Mouse (Mus musculus) liver, adult (tissue): Measurements from ENCODE around the gene Inpp5a.

Experiments
- GATA4 ChIP-seq: IDR thresholded peaks from 2 replicates; pipeline ENCODE4 v1.6.1; 2014; ENCODE audit warnings: mild to moderate bottlenecking, low read length; ENCODE audit not compliant: insufficient replicate concordance

Gene Inpp5a

DNA sequence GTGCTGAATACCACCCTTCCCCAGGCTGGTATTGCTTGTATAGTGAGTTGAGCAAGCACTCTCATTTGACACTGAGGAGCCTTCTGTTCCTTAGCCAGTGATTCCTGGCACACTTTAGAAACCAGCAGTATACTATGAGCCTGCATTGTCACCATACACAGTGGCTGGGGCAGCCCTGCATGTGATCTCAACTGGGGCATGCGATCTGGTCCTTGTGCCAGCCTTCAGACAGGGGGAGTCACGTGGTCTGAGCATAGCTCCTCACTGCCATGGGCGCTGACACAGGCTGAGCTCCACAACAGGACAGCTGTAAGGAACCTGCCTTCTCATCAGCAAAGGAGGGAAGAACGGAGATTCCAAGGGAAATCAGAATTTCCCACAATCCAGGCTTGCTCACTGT lies 80.5 kb downstream of the Inpp5a start:
- TF ChIP-seq GATA4, result no peak

DNA sequence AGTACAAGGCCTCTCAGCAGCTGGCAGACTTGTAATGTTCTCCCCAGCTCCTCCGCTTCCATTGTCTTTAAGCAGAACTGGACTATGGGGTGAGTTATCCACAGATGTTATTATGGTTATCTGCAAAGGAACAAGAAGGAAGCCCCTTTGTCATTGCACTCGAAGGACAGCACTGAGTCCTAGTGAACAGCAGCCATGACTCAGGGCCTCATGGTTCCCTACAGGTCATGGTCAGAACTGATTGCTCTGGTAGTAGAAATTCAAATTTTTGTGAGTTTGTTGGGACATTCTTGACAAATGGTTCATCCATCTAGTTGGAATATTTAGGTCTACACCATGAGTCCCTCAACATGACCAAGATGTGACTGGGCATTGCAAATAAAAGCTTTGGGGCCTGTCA lies 81.6 kb downstream of the Inpp5a start:
- TF ChIP-seq GATA4, result no peak

DNA sequence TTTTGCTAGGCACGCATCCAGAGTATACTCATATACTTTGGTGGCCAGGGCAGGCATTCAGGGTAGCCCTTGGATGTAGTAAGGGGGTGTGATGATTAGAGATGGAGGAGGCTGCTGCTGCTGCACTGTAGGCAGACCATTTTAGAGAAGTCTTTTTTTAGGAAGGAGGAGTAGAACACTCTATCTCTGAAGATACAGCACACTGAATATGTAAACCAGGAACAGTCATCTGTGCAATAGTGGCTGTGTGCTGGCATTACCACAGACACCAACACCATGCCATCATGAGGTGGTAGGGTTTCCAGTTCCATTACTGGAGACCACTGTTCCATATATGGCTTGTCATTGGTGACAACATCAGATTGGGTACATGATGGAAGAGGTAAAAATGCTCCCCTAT lies 83.1 kb downstream of the Inpp5a start:
- TF ChIP-seq GATA4, result no peak

DNA sequence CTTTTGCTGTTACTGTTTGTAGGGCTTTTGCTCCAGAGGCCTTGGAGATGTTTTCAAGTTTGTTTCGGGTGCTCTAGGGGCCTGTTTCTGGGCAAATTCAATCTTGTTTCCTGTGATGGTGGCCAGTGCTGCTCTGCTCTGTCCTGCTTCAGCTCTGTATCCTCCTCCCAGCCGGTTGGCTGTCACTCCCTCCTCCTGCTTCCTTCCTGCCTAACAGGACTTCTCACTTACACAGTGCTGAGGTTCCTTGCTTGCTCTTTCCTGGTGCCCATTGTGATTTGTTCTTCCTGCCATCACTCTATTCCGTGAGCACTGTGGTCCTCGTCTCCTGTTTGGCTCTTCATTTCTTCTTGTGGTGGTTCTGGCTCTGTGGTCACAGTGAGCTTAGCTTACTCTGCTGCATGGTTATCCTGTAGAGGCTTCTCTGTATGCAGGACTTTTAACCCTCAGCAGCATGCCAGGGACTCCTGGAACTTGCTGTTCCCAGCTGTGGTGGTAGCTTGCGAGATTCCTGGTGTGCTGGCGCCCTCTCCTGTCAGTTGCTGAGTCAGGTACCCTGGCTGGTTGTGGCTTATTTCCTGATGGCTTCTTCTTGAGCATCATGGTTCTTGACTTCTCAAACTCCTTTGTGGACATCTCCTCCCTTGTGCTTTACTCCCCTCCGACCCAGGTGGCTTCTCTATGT lies 84.1 kb downstream of the Inpp5a start:
- TF ChIP-seq GATA4, result no peak

DNA sequence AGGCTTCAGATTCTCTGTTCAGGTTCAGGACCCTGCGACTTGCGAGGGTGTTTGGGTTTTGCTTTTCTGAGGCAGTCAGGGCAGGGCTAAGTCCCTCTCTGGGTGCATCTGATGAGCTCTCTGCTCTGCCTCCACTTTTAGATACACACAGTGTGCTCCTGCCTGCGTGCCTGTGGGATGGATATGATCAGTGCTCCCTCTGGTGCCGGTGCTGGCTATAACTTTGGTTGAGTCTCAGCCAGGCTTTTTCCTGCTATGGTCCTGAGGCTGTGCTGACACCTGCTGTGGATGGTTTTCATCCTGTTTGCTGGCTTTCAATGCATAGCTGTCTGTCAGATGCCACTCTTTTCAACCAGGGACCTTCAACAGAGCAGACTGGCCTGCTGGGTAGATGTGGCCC lies 87.0 kb downstream of the Inpp5a start:
- TF ChIP-seq GATA4, result no peak

DNA sequence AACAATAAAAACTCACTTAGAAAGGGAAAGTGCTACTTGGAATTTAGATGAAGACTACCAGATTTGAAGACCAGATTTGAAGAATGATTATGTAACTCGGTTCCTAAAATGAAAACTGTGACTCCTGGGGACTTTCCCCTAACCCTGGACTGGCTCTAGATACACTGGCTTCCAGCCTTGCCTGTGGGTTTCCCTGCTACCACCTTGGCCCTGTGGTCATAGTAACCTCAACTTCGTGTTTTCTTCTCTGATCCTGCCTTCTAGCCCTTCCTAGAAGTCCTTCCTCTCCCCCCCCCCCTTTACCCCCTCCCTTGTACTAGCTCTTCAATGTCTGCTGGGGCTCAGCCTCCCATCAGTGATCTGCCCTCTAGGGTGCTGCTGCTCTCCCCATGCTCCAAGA lies 87.8 kb downstream of the Inpp5a start:
- TF ChIP-seq GATA4, result no peak

DNA sequence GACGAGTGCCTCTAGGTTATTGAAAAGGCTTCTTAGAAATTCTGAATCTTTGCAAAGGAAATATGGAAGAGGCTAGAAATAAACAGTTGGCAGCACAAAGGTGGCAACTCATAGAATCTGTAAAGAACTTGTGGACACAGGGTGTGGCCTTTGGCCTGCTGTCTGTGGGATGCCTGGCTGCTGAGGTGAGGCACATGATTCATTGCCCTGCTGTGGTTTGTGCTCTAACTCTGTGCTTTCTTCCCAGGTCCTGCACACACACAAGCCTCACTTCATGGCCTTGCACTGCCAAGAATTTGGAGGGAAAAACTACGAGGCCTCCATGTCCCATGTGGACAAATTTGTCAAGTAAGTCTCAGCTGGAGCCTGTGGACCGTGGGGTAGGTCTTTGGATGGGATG lies 88.8 kb downstream of the Inpp5a start:
- TF ChIP-seq GATA4, result no peak

DNA sequence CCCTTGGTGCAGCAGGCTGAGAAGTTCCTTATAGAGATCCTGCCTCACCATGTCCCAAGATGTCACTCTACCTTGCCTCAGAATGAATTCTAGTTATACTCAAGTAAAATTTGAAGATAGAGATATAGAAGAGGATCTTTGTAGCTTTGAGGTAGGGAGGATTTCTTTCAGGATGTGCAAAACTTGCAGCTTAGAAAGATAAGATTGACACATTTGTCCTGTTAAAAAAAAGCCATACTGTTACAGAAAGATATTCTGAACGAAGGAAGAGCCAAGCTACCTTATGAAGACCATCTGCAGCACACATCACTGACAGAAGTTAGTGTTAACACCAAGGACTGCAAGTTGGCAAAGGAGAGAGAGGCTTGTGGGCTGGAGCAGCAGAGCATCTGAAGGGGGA lies 90.2 kb downstream of the Inpp5a start:
- no peak for TF ChIP-seq GATA4

DNA sequence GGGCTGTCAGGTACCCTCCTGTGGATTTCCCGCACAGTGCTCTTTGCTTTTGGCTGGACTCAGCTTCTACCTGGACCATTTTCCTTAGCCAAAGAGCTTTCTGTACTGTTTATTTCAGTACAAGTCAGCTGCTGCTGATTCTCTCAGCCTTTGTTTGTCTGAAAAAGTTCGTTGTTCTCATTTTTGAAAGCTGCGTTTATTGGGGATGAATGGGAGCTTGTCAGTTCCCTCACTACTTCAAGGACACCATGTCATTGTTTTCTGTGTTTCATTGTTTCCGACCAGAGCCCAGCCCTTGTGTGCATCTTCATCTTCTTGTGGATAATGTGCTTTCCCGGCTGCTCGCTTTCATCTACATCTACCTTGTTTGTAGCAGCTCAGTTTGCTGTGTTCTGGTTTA lies 90.7 kb downstream of the Inpp5a start:
- no peak for TF ChIP-seq GATA4

DNA sequence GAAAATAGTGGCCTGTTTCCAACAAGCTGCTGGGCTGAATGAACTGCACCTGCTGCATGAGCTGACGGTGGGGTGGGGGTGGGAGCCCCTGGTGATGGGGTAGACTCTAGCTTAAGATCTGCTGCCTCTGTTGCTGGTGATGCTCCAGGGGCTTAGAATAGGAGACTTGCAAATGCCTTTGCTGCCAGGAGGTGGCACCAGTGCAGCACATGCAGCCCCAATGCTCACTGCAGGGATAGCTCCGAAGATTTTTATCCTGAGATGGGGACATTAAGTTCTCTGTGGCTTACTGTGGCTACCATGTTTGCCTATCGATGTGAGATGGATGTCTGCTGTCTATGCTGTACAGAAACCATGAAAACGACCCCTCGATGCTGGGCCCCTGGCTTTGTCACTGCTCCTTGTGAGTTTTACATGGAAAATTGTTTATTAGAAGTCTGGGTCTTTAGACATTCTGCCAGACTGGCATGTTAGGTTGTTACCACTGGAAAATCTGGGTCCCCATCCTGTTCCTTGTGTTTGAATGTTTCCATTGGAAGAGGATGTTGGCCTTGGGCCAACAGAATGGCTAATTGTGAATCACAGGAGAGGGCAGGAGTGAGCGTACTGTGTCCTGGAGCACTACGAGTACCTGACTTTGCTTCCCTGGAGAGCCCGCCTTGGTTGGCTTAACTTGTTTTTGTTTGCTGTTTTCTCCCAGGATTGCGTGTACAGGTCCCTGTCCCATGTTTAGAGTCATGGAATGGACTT lies 95.5 kb downstream of the Inpp5a start:
- no peak for TF ChIP-seq GATA4

DNA sequence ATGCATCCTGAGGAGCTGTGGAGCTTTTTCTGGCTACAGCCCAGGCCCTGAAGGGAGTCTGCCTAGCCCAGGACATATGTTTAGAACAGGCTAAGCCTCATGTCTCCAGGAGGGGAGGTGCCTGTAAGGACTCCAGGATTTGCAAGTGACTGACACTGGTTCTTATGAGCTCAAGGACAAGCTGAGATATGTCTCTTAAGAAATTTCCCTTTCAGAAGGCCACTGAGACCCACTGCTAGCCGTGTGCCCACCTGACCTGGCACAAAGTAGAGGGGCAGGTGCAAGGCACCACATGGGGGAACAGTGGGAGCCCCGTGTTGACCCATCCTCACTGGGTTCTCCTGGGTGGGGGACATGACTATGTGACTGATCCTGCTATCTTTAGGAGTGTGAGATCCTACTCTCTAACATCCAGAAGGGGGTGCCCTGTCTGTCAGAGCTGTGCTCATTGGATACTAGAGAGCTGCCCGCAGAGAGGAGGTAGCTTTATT lies 100.9 kb downstream of the Inpp5a start:
- no peak for TF ChIP-seq GATA4

DNA sequence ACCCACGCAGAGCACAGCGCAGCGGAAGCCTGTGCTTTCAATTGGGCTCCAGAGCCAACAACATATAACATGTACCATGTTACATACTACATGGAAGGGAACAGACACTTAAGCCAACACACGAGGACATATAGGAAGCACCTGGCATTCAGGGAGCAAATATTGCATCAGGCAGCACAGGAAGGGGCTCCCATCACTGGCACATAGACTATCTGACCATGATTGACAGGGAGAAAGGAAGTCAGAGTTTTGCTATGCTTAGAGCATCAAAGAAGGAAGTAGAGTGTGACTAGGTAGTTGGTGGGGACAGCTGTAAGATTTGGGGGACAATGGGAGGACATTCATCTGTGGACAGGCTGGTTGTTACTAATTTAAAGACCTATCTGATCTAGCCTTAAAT lies 103.4 kb downstream of the Inpp5a start:
- TF ChIP-seq GATA4, result no peak

DNA sequence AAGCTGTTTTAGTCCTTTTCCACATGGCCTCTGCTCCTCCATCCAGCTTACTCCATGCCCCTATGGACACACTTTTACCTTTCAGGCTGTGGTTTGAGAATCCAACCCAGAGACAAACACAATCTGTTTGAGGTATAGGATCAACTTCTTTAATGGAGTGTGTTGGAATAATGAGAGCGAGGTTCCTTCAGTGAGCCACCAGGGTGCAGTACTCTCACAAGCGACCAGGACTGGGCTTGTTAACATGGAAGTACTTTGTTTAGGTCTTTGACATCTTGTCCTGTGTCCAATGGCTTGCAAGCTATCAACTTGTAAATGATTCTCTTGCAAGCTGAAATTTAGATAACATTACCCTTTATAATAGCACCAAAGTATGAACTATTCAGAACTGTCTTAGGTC lies 104.0 kb downstream of the Inpp5a start:
- no peak for TF ChIP-seq GATA4

DNA sequence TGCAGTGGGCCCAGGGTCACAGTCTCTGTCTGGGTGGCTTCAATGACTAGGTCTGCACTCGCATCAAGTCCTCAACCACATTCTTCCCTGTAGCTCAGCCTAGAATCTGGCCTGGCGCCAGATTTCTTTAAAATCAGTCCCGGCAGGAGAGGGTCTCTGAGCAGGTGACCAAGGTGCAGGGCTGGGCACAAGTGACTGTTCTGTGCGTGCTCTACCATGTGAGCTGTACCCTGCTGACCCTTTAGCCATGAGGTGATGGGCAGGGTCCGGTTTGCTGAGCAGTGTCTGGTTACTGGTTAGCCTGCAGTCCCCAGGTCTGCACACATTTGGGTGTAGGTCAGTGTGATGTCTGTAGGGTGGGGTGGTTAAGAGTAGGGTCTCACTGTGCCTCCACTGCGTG lies 106.9 kb downstream of the Inpp5a start:
- no peak for TF ChIP-seq GATA4

DNA sequence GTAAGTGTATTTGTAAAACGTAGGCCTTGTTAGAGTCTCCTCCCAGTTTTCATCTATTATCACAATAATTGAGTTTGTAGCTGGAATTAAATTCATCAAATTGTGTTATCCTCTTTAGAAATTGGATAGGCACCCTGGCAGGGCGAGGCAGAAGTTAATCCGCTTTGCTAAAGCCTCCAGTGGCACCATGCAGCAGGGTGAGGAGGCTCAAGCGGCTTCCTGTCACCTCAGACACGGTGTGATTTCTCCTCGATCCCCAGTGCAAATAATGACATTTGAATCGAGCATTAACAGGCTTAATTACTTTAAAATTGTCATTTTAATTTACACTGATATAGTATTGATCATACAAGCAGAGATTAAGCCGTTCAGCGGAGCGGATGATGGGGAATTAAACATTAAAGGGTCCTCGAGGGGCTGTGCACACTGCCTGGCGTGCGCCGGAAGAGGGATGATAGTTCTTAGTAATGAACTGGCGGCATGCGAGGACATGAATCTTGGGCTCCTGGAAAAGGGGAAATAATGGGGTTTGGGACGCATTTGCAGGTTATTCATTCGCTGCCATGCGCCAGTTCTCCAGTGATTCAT lies 109.2 kb downstream of the Inpp5a start:
- TF ChIP-seq GATA4, result no peak

DNA sequence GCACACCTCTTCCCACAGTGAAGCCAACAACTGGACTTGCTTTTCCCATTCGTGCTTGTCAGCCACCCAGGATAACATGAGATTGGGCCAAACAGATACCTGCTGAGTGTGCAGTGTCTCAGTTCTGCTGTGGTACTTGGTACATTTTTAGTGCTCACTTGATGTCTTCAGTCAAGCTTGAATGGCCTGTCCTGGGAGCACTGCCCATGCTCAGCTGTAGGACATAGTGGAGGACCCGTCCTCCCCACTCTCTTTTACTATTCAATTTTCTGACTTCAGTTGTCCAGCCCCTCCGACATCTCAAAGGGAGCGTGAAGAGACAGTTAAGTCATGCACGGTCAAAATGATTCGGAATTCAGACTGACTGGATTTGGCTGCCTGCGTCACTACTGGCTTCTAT lies 115.2 kb downstream of the Inpp5a start:
- TF ChIP-seq GATA4, result no peak

DNA sequence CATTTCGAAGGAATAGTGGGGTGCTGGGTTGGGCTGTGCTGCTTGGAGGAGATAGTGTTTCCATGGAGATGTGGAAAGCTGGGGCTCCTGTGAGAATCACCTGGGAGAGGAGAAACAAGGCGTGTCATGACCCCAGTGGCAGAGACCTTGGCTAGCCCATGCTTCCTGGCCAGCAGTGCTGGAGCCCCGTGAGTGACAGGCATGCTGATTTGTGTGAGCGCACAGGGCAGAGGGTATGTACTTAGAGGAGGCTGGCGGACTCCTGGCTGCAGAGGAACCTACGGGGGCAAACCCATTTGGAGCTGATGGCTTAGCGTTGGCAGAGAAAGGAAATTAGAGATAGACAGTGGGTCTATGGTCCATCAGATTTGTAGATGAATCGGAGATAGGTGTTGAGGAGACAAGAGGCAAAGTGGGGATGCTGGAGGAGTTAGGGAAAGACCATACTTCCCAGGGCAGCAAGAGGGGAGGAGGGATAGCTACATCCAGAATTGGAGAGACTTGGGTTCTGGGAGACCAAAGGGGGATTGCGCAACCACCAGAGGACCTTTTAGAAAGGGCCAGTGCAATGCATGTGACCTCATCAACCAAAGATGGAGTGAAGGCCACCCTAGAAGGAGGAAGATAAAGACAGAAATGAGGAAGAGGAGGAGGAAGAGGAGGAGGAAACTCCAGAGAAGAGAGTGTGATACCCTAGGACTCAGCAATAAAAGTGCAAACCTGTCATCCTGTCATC lies 117.9 kb downstream of the Inpp5a start:
- TF ChIP-seq GATA4, result no peak
